Mouse (Mus musculus) heart, postnatal 0 days (tissue): ENCODE data around the gene Zfp945.

Experiments used
- CTCF ChIP-seq: IDR thresholded peaks from 2 replicates; pipeline ENCODE4 v1.5.1; 2016; ENCODE audit warnings: antibody characterized with exemption, control low read depth, low read depth
- EP300 ChIP-seq: IDR thresholded peaks from 2 replicates; pipeline ENCODE4 v1.6.1; 2016; ENCODE audit warnings: antibody characterized with exemption, low read depth

GRCm38 (mm10) chr17:22799707-22800106 lies 67.2 kb downstream of the Zfp945 start:
- TF ChIP-seq CTCF (peak; percentile 28; the same call in 1 of the 2 replicates), EP300 (no peak)
